Mouse (Mus musculus): ENCODE results near the gene Anapc5. TPM values are rescaled to one million over a fixed set of nuclear protein-coding genes. Genes with fewer than 3 reads are reported as not detected.

Anapc5 gene
- polyA plus RNA-seq, 1 experiment from 2014 or later = 339 TPM

- Histone ChIP-seq H3K9me3 (replicated peaks; ENCODE audit: control insufficient read depth, low read length) (no peaks in the 10 kb centered on the region), H3K4me3 (ENCODE audit: low read length) (no peak overlapping the region), H3K9ac (ENCODE audit: low read length) (no peak overlapping the region), H3K36me3 (ENCODE audit: control insufficient read depth, insufficient read depth) (peaks cover 32% of the 10 kb centered on the region), H3K27me3 (ENCODE audit: control insufficient read depth, insufficient read depth, low read length) (no peaks in the 10 kb centered on the region), H3K4me2 (ENCODE audit: low read depth, low read length) (no peak overlapping the region), H3K4me1 (ENCODE audit: control insufficient read depth, insufficient read depth, low read length) (peaks cover 4% of the 10 kb centered on the region), H3K27ac (ENCODE audit: low read length) (no peak overlapping the region; the same call in 1 of the 2 replicates)
- 57% methylated on average over 12 of the region's 12 CpGs for WGBS
- no peak for ATAC-seq (replicated peaks; ENCODE audit: extremely low read depth, insufficient read depth, low FRiP score)
Measured at GRCm38 (mm10) chr5:122786035-122786819, 34.9 kb downstream of the Anapc5 start.

GRCm38 (mm10) chr5:122783726-122784406, 37.3 kb downstream of the Anapc5 start:
- H3K36me3 ChIP-seq (ENCODE audit: control insufficient read depth, insufficient read depth) = peaks cover 24% of the 10 kb centered on the region

DNA sequence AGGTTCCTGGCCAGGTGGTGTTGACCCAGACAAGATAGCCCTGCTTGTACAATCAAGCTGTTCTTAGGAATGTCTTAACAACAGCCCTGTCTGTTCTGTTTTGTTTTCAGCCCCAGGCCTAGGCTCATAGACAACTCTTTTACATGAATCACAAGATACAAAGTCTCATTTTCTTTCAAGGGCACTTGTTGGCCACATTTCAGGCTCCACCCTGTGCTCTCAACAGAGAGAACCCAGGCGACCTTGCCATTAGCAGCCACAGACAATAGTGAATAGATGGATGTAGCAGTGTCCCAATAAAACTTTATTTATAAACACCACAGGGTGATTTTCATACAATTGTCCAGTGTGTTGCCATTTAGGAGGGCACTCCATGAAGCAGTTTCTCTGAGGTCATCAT, 39.1 kb downstream of the Anapc5 start:
- Histone ChIP-seq H3K4me2 (ENCODE audit: low read depth, low read length) (no peak overlapping the region), H3K9ac (ENCODE audit: low read length) (no peak overlapping the region), H3K4me3 (ENCODE audit: low read length) (no peak overlapping the region), H3K9me3 (replicated peaks; ENCODE audit: control insufficient read depth, low read length) (no peaks in the 10 kb centered on the region), H3K36me3 (ENCODE audit: control insufficient read depth, insufficient read depth) (peaks cover 7% of the 10 kb centered on the region; the same call in 1 of the 2 replicates), H3K4me1 (ENCODE audit: control insufficient read depth, insufficient read depth, low read length) (peaks cover 15% of the 10 kb centered on the region), H3K27ac (ENCODE audit: low read length) (no peak overlapping the region), H3K27me3 (ENCODE audit: control insufficient read depth, insufficient read depth, low read length) (no peaks in the 10 kb centered on the region)
- no peak for ATAC-seq (replicated peaks; ENCODE audit: extremely low read depth, insufficient read depth, low FRiP score)
- 58% methylated on average over 1 of the region's 1 CpGs for WGBS

More at GRCm38 (mm10) chr5:122783726-122784406, 37.3 kb downstream of the Anapc5 start:
- no peak for ATAC-seq (replicated peaks; ENCODE audit: extremely low read depth, insufficient read depth, low FRiP score)
- H3K27me3 ChIP-seq (ENCODE audit: control insufficient read depth, insufficient read depth, low read length) = no peaks in the 10 kb centered on the region
- no peak overlapping the region for H3K27ac ChIP-seq (ENCODE audit: low read length)
- H3K9me3 ChIP-seq (replicated peaks; ENCODE audit: control insufficient read depth, low read length) = no peaks in the 10 kb centered on the region
- WGBS = 53% methylated on average over 14 of the region's 14 CpGs
- no peak overlapping the region for H3K4me3 ChIP-seq (ENCODE audit: low read length)
- H3K4me1 ChIP-seq (ENCODE audit: control insufficient read depth, insufficient read depth, low read length) = peaks cover 9% of the 10 kb centered on the region
- no peak overlapping the region for H3K4me2 ChIP-seq (ENCODE audit: low read depth, low read length)
- H3K9ac ChIP-seq (ENCODE audit: low read length) = no peak overlapping the region

DNA sequence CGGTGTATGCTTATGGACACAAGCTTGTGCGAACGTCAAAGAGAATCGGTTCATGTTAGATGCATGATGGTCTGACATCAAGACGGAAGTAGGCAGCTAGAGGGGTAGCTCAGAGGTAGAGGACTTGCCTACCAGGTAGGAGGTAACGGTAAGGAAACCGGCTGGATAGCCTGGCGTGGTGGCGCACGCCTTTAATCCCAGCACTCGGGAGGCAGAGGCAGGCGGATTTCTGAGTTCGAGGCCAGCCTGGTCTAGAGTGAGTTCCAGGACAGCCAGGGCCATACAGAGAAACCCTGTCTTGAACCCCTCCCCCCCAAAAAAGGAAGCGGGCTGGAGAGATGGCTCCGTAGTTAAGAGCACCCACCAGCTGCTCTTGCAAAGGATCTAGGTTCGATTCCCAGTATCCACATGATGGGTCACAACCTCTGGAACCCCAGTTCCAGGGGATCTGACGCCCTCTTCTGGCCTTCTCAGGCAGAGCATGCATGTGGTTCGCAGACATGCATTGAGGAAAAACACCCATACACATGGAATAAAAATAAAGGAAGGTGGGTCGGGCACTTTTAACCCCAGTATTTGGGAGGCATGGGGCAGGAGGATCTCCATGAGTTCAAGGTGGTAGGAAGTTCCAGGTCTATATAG, 40.2 kb downstream of the Anapc5 start:
- Histone ChIP-seq H3K9me3 (replicated peaks; ENCODE audit: control insufficient read depth, low read length) (no peaks in the 10 kb centered on the region), H3K9ac (ENCODE audit: low read length) (no peak overlapping the region), H3K27ac (ENCODE audit: low read length) (no peak overlapping the region), H3K36me3 (ENCODE audit: control insufficient read depth, insufficient read depth) (no peaks in the 10 kb centered on the region), H3K4me3 (ENCODE audit: low read length) (no peak overlapping the region), H3K27me3 (ENCODE audit: control insufficient read depth, insufficient read depth, low read length) (no peaks in the 10 kb centered on the region), H3K4me1 (ENCODE audit: control insufficient read depth, insufficient read depth, low read length) (peaks cover 11% of the 10 kb centered on the region), H3K4me2 (ENCODE audit: low read depth, low read length) (no peak overlapping the region)
- 90% methylated on average over 19 of the region's 19 CpGs for WGBS
- ATAC-seq (replicated peaks; ENCODE audit: extremely low read depth, insufficient read depth, low FRiP score) = no peak

DNA sequence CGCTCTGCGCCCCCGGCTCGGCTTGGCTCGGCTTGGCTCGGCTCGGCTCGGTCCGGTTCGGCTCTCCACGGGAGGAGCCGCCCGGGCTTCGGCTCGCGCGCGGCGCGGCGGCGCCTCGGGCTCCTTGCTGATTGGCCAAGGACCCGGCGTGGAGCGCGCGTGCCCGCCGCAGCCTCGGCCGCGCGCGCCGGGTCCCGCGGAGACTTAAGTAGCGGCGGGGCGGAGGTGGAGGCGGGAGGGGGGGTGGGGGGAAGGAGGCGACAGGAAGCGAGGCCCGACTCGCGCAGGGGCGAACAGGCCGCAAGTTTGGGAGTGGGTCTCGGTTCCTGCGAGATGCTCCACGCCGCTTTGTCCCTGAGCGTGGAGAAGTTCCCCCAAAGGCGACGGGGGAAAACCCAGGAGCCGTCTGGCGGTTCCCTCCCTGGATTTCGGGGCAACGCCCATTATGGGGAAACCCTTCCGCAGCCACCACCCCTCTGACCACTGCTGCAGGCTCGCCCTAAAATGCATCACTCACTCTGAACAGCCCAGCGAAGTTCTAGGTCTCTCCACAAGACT, 41.8 kb downstream of the Anapc5 start, which contains the start of gene Camkk2:
Gene Camkk2, minus strand, starts transcription at position 133 of the 558 bp plus-strand sequence.
- Histone ChIP-seq H3K36me3 (ENCODE audit: control insufficient read depth, insufficient read depth) (no peaks in the 10 kb centered on the region), H3K4me3 (ENCODE audit: low read length) (peak within 1 kb of the TSS; percentile 74), H3K27ac (ENCODE audit: low read length) (peak within 1 kb of the TSS; percentile 49), H3K27me3 (ENCODE audit: control insufficient read depth, insufficient read depth, low read length) (no peaks in the 10 kb centered on the region), H3K4me2 (ENCODE audit: low read depth, low read length) (peak within 1 kb of the TSS; percentile 70), H3K9ac (ENCODE audit: low read length) (peak within 1 kb of the TSS; percentile 76), H3K4me1 (ENCODE audit: control insufficient read depth, insufficient read depth, low read length) (peaks cover 17% of the 10 kb centered on the region), H3K9me3 (replicated peaks; ENCODE audit: control insufficient read depth, low read length) (no peaks in the 10 kb centered on the region)
- under 1% methylated on average over 54 of the region's 63 CpGs for WGBS
- peak; percentile 75 for ATAC-seq (replicated peaks; ENCODE audit: extremely low read depth, insufficient read depth, low FRiP score)

- peak; percentile 49 for ATAC-seq (replicated peaks; ENCODE audit: extremely low read depth, insufficient read depth, low FRiP score)
- Histone ChIP-seq H3K9me3 (replicated peaks; ENCODE audit: control insufficient read depth, low read length) (no peaks in the 10 kb centered on the region), H3K9ac (ENCODE audit: low read length) (peak overlapping the region; percentile 76), H3K4me1 (ENCODE audit: control insufficient read depth, insufficient read depth, low read length) (peaks cover 17% of the 10 kb centered on the region), H3K27ac (ENCODE audit: low read length) (peak overlapping the region; percentile 49), H3K36me3 (ENCODE audit: control insufficient read depth, insufficient read depth) (no peaks in the 10 kb centered on the region), H3K4me3 (ENCODE audit: low read length) (peak overlapping the region; percentile 74), H3K4me2 (ENCODE audit: low read depth, low read length) (peak overlapping the region; percentile 70), H3K27me3 (ENCODE audit: control insufficient read depth, insufficient read depth, low read length) (no peaks in the 10 kb centered on the region)
- WGBS = 3% methylated on average over 53 of the region's 55 CpGs
Measured at GRCm38 (mm10) chr5:122778231-122779226, 42.6 kb downstream of the Anapc5 start.

- H3K4me3 ChIP-seq (ENCODE audit: low read length) = no peak overlapping the region
- ATAC-seq (replicated peaks; ENCODE audit: extremely low read depth, insufficient read depth, low FRiP score) = no peak
- peaks cover 17% of the 10 kb centered on the region for H3K4me1 ChIP-seq (ENCODE audit: control insufficient read depth, insufficient read depth, low read length)
- H3K36me3 ChIP-seq (ENCODE audit: control insufficient read depth, insufficient read depth) = no peaks in the 10 kb centered on the region
- no peak overlapping the region for H3K27ac ChIP-seq (ENCODE audit: low read length)
- H3K27me3 ChIP-seq (ENCODE audit: control insufficient read depth, insufficient read depth, low read length) = no peaks in the 10 kb centered on the region
- no peak overlapping the region for H3K9ac ChIP-seq (ENCODE audit: low read length)
- H3K9me3 ChIP-seq (replicated peaks; ENCODE audit: control insufficient read depth, low read length) = no peaks in the 10 kb centered on the region
- 49% methylated on average over 2 of the region's 2 CpGs for WGBS
- H3K4me2 ChIP-seq (ENCODE audit: low read depth, low read length) = no peak overlapping the region
Measured at GRCm38 (mm10) chr5:122777322-122777721, 43.8 kb downstream of the Anapc5 start.

GRCm38 (mm10) chr5:122775646-122776286, 45.4 kb downstream of the Anapc5 start:
- H3K27me3 ChIP-seq (ENCODE audit: control insufficient read depth, insufficient read depth, low read length) = no peaks in the 10 kb centered on the region
- H3K36me3 ChIP-seq (ENCODE audit: control insufficient read depth, insufficient read depth) = no peaks in the 10 kb centered on the region
- no peak overlapping the region for H3K4me2 ChIP-seq (ENCODE audit: low read depth, low read length)
- H3K4me1 ChIP-seq (ENCODE audit: control insufficient read depth, insufficient read depth, low read length) = peaks cover 24% of the 10 kb centered on the region
- no peak overlapping the region for H3K27ac ChIP-seq (ENCODE audit: low read length)
- H3K9ac ChIP-seq (ENCODE audit: low read length) = no peak overlapping the region
- WGBS = 66% methylated on average over 14 of the region's 14 CpGs
- no peak for ATAC-seq (replicated peaks; ENCODE audit: extremely low read depth, insufficient read depth, low FRiP score)
- no peak overlapping the region for H3K4me3 ChIP-seq (ENCODE audit: low read length)
- no peaks in the 10 kb centered on the region for H3K9me3 ChIP-seq (replicated peaks; ENCODE audit: control insufficient read depth, low read length)
